ENCODE assay signal across 12 mouse cellular contexts in the genomic region with DNA sequence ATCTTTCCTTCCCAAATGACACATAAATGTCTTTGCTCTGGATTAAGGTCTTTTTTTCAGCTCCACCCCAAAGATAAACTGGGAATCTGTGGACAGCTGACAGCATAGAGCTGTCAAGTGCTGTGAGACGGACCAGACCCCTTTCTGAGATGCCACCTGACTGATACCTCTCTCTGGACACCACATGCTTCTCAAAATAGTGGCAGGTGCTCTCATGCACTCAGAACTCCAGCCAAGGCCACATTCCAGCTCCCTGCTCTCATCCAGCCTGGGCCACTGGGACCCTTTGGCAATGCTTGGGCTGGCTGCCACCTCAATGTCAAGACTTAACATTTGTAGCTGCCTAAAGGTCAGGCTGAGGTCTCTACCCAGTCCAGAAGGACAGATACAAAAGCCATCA. TPM values are rescaled to one million over a fixed set of nuclear protein-coding genes. Genes with fewer than 3 reads are reported as not detected.
DNase-seq lines count a peak whose midpoint lies in the region; ATAC-seq and TF ChIP-seq lines count a peak whose summit lies in the region.
"Had no signal": no experiment of that assay in that cellular context is flagged by ENCODE, and none has a peak within 500 bp of the region (broad histone marks: within the 10 kb centered on the region; RNA-seq: fewer than 3 reads in every experiment).

No protein-coding gene starts in this region.

- H3K4me2 ChIP-seq in midbrain, embryonic 13.5 days (replicated peaks) = no peak overlapping the region
- no peak overlapping the region for H3K4me2 ChIP-seq in midbrain, embryonic 14.5 days (ENCODE audit: low read length)
- H3K4me2 ChIP-seq in heart, embryonic 11.5 days = peak overlapping the region; percentile 22
- H3K4me2 ChIP-seq in myocyte (ENCODE audit: low read depth) = peak overlapping the region; percentile 35
- H3K4me2 ChIP-seq: liver, embryonic 12.5 days had no signal

- no peaks in the 10 kb centered on the region for H3K36me3 ChIP-seq in midbrain, embryonic 13.5 days
- no peaks in the 10 kb centered on the region for H3K36me3 ChIP-seq in midbrain, embryonic 14.5 days (ENCODE audit: control insufficient read depth, insufficient read depth, low read length)
- H3K36me3 ChIP-seq in heart, embryonic 11.5 days (ENCODE audit: control insufficient read depth, insufficient read depth, low read length) = 0 out of 2 replicates have a peak, but pooled peaks cover 2% of the 10 kb centered on the region
- H3K36me3 ChIP-seq in myocyte (ENCODE audit: control insufficient read depth, insufficient read depth) = peaks cover 8% of the 10 kb centered on the region
- H3K36me3 ChIP-seq: liver, embryonic 12.5 days had no signal

- H3K27me3 ChIP-seq in midbrain, embryonic 13.5 days = no peaks in the 10 kb centered on the region
- H3K27me3 ChIP-seq in midbrain, embryonic 14.5 days (ENCODE audit: control insufficient read depth, insufficient read depth, low read length) = no peaks in the 10 kb centered on the region
- no peaks in the 10 kb centered on the region for H3K27me3 ChIP-seq in heart, embryonic 11.5 days (ENCODE audit: control insufficient read depth, insufficient read depth, low read length)
- H3K27me3 ChIP-seq in myocyte (ENCODE audit: control insufficient read depth, insufficient read depth, insufficient read length) = no peaks in the 10 kb centered on the region
- H3K27me3 ChIP-seq: liver, embryonic 12.5 days had no signal

- ATAC-seq in cerebellum, adult (ENCODE audit: insufficient number of reproducible peaks, low FRiP score, low TSS enrichment) = peak; percentile 88
- no peak for ATAC-seq in midbrain, embryonic 13.5 days
- ATAC-seq in midbrain, embryonic 14.5 days (ENCODE audit: low FRiP score, low TSS enrichment) = no peak
- peak; percentile 78 for ATAC-seq in heart, embryonic 11.5 days (replicated peaks; ENCODE audit: insufficient number of reproducible peaks, low FRiP score, low TSS enrichment)
- ATAC-seq in erythroblast, adult 5-6 weeks (replicated peaks; ENCODE audit: low FRiP score, poor library complexity, severe bottlenecking) = no peak
- ATAC-seq: liver, embryonic 12.5 days; midbrain, embryonic 16.5 days had no signal

- peaks cover 98% of the 10 kb centered on the region for H3K79me2 ChIP-seq in myocyte (ENCODE audit: control insufficient read depth, insufficient read depth)

- DNase-seq in cerebellum, adult 8-10 months = no peak
- DNase-seq in midbrain, embryonic 14.5 days = no peak
- DNase-seq in spleen, postnatal 14 days (ENCODE audit: low spot score in 2 of 2) = no peak
- DNase-seq: retina, postnatal 1 day had no signal

- WGBS in midbrain, embryonic 13.5 days = 50% methylated on average over 1 of the region's 1 CpGs
- 52% methylated on average over 1 of the region's 1 CpGs for whole genome bisulfite sequencing in midbrain, embryonic 14.5 days
- WGBS in heart, embryonic 11.5 days (ENCODE audit: insufficient replicate concordance) = 14% methylated on average over 1 of the region's 1 CpGs

- H3K4me1 ChIP-seq in midbrain, embryonic 13.5 days (replicated peaks) = 0 out of 2 replicates have a peak, but pooled peaks cover 4% of the 10 kb centered on the region
- H3K4me1 ChIP-seq in midbrain, embryonic 14.5 days (ENCODE audit: control insufficient read depth, insufficient read depth, low read length) = no peaks in the 10 kb centered on the region
- H3K4me1 ChIP-seq in heart, embryonic 11.5 days (ENCODE audit: control insufficient read depth, insufficient read depth, low read length) = peaks cover 20% of the 10 kb centered on the region
- H3K4me1 ChIP-seq: liver, embryonic 12.5 days had no signal

- no peaks in the 10 kb centered on the region; the same call in 1 of the 2 replicates for H3K9me3 ChIP-seq in midbrain, embryonic 13.5 days
- no peaks in the 10 kb centered on the region for H3K9me3 ChIP-seq in midbrain, embryonic 14.5 days (ENCODE audit: control insufficient read depth, low read length)
- H3K9me3 ChIP-seq in heart, embryonic 11.5 days (replicated peaks; ENCODE audit: control insufficient read depth, low read length) = no peaks in the 10 kb centered on the region
- H3K9me3 ChIP-seq: liver, embryonic 12.5 days had no signal

- H3ac ChIP-seq in myocyte (ENCODE audit: control insufficient read depth, insufficient read length) = no peak overlapping the region

- no peak overlapping the region for H3K9ac ChIP-seq in midbrain, embryonic 13.5 days (replicated peaks)
- H3K9ac ChIP-seq in midbrain, embryonic 14.5 days (replicated peaks; ENCODE audit: low read length) = no peak overlapping the region
- H3K9ac ChIP-seq in heart, embryonic 11.5 days (ENCODE audit: low read depth, low read length) = no peak overlapping the region
- H3K9ac ChIP-seq: liver, embryonic 12.5 days had no signal

- H3K4me3 ChIP-seq in midbrain, embryonic 13.5 days (replicated peaks) = no peak overlapping the region
- H3K4me3 ChIP-seq in midbrain, embryonic 14.5 days (replicated peaks; ENCODE audit: low read depth, low read length) = no peak overlapping the region
- no peak overlapping the region for H3K4me3 ChIP-seq in heart, embryonic 11.5 days (ENCODE audit: low read depth, low read length)
- no peak overlapping the region for H3K4me3 ChIP-seq in myocyte
- H3K4me3 ChIP-seq: erythroblast, embryonic 14.5 days; liver, embryonic 12.5 days had no signal

- H3K27ac ChIP-seq in midbrain, embryonic 13.5 days = peak overlapping the region; percentile 14; the same call in 1 of the 2 replicates
- no peak overlapping the region for H3K27ac ChIP-seq in midbrain, embryonic 14.5 days (replicated peaks; ENCODE audit: low read depth, low read length)
- H3K27ac ChIP-seq in heart, embryonic 11.5 days (ENCODE audit: low read depth, low read length) = peak overlapping the region; percentile 65
- H3K27ac ChIP-seq: liver, embryonic 12.5 days had no signal

- no peak for TF ChIP-seq POLR2A in myocyte (IDR thresholded peaks at IDR 0.05; ENCODE audit: insufficient read length, low read depth)

TF ChIP-seq in myocyte, 11 proteins besides CTCF, POLR2A, EP300 and RAD21:
- TF ChIP-seq E2F4 (IDR thresholded peaks at IDR 0.05; ENCODE audit: insufficient read depth) (no peak), TCF12 (IDR thresholded peaks at IDR 0.05; ENCODE audit: insufficient read depth, poor library complexity, severe bottlenecking) (peak; percentile 78), MYOD1 (IDR thresholded peaks at IDR 0.05; ENCODE audit: control insufficient read depth in 1 of 3, insufficient read length in 2 of 3, low read depth in 2 of 3) (peak; percentile 14 to 91 (median 70)), USF1 (IDR thresholded peaks at IDR 0.05; ENCODE audit: low read depth) (no peak), MYOG (IDR thresholded peaks at IDR 0.05; ENCODE audit: control insufficient read depth in 1 of 3, insufficient read depth in 1 of 3, insufficient read length in 2 of 3, low read depth in 2 of 3) (peak; percentile 57 to 93 (median 67)), TCF3 (IDR thresholded peaks at IDR 0.05; ENCODE audit: insufficient read length, low read depth) (peak; percentile 41), SRF (IDR thresholded peaks at IDR 0.05; ENCODE audit: control insufficient read depth, insufficient read length, low read depth) (no peak)

RNA-seq across cellular contexts. Expression of gene Sptbn1, which starts 10.2 kb away (rescaled TPM):
- 121 and 136 TPM in 2 replicates for polyA plus RNA-seq in midbrain, embryonic 13.5 days (2015; fragmentation: Nextera tagmentation; extraction: Ambion mirVana)
- polyA plus RNA-seq in midbrain, embryonic 14.5 days (2014; fragmentation: Nextera tagmentation; extraction: Ambion mirVana) = 152 and 181 TPM in 2 replicates
- polyA plus RNA-seq in heart, embryonic 11.5 days (2014; fragmentation: Nextera tagmentation; extraction: Ambion mirVana) = 156 and 175 TPM in 2 replicates
- 85.4 TPM for polyA plus RNA-seq in myocyte (2012; fragmentation: generic; extraction: Trizol)
- total RNA-seq in erythroblast, adult 5-6 weeks (2015; ENCODE audit: low replicate concordance) = 21.9 and 28.4 TPM in 2 replicates
- total RNA-seq in erythroblast, adult 5-6 weeks (2017; ENCODE audit: low replicate concordance) = 22.6 and 27.8 TPM in 2 replicates

Comparison
In these comparisons a context has a peak if more than half of its experiments do, and no peak if none do; other contexts are left out.
1. ATAC-seq: peak in cerebellum, adult (single experiment) and heart, embryonic 11.5 days (single experiment); none in midbrain, embryonic 13.5 days (single experiment), midbrain, embryonic 14.5 days (single experiment) and erythroblast, adult 5-6 weeks (single experiment).
2. H3K4me2 ChIP-seq: peak in heart, embryonic 11.5 days (single experiment) and myocyte (single experiment); none in midbrain, embryonic 13.5 days (single experiment) and midbrain, embryonic 14.5 days (single experiment).